Mouse (Mus musculus) spleen, embryonic (tissue): Measurements from ENCODE around the gene Immp2l.
"Not testable (repeated sequence)": the region's sequence is repeated elsewhere in the genome, so short reads cannot be mapped to it uniquely, and the experiment has no call there.

Experiments
- CTCF ChIA-PET: fragments of 350-600 bp; sonication (Branson Sonifier 250); formaldehyde crosslinking; loops from one replicate; lab custom pipeline; 2022; lab: Charles Lee

Immp2l gene

DNA sequence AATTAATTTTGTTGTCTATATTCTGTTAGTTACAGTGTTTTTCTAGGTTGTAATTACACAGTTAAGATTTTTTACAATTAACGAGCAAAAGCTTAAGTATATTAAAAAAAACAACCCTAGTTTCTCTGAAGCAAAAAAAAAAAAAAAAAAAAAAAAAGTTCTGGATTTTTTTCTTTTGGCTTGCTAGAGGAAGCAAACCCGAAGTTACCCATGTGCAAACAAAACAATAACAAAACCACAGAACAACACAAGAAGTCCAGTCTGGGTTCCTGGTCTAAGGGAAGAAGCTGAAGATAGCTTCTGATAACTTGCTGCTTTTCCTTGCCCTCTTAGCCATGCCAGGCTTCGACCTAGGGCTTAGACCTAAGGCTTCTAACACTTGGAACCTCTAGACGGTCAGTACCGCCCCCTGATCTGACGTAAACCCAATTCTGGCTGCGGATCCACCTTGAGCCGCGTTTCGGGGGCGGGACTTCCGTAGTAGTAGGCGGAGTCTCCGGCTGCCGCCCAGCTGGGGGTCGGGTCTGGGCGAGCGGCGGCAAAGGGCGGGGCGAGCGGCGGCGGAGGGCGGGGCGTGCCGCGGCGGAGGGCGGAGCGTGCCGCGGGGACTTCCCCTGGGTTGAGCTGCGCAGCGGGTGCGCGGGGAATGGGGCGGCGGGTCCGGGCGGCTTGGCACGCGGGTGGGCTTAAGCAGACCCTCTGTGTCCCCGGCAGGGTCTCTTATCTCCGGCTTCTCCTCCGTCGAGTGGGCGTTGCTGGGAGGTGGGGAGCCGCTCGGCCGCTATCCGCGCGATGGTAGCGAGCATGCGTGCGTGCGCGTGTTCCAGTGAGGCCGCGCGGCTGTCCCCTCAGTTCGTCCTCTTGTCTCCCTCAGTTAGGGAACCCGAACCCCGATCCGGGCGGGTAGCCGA is at the start of gene Immp2l:
Gene Immp2l (plus strand): TSS at position 580 of the 911 bp plus-strand sequence.
- CTCF ChIA-PET, result no interaction called here

DNA sequence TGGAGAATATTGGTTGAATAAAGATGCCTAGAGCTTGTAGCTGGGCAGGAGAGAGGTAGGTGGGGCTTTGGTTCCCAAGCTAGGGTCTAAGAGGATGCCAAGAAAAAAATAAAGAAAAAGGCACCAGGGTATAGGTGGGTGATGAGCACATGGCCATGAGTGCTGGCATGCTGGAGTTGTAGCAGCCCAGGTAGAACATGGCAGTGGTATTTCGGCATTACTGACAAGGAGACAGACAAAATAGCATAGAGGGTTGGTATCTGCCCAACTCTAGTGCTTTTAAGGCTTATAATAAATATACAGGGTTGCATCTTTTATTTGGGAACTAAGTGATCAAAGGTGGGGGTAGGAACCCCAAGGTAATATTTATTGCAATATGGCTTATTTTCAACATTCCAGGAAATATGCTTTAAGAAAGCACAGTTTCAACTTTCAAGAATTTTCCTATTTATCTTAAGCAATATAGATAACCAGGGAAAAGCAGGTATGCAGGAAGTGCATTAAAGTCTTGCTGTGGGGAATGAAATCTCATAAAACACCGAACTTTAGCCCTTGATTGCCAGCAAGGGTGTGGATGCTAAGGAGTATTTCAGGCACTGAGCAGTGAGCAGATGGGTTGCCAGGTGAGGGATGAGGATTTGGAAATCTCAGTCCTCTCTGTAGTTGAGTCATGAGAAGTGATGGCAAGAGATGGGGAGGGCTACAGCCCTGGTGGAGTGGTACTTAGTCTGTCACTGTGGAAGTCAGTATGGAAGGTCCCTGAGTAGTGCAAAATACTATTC is 45.0 kb upstream of the Immp2l start:
- CTCF ChIA-PET, result interaction anchor here (0.6 kb wide), 1 partner anchor 450 kb away, joined by 3 read pairs; no protein-coding TSS in a partner anchor

DNA sequence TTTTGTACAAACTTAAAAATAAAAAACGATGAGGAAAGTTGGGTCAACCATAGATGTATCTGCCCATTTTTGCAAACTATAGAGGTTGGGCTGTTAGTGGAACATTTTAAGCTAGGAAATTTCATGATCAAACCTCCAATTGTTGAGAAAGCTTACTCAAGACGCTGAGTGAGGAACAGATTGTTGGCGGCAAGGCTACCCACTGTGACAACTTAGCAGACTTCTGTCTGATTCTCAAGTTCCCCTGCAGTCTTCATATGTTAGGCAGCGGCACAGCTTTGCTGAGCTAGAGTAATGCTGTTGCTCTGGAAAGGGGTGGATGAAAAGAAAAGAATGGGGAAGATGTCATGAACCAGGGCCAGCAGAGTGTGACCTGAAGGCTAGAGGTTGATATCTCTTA is 44.2 kb upstream of the Immp2l start:
- CTCF ChIA-PET, result no interaction called here

DNA sequence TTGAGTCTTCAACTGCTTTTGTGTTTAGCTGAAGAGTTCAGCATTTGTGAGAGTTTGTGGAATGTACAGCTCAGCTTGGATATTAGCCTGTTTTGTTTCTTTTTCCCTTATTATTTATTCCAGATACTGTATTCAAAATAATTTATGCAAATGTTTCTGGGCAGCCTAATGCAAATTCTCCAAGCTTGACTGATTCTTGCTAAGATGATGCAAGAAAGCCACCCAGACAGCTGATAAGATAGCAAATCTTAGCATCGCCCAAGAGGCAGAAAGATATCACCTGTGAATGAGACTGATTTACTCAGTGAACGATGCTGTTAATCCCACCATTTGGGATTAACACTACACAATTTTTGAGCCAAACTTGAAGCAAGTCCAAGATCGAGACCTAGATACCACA is 43.7 kb upstream of the Immp2l start:
- CTCF ChIA-PET, result no interaction called here

- CTCF ChIA-PET, result no interaction called here
Observed at GRCm38 (mm10) chr12:40983021-40983420, 40.9 kb upstream of the Immp2l start.

DNA sequence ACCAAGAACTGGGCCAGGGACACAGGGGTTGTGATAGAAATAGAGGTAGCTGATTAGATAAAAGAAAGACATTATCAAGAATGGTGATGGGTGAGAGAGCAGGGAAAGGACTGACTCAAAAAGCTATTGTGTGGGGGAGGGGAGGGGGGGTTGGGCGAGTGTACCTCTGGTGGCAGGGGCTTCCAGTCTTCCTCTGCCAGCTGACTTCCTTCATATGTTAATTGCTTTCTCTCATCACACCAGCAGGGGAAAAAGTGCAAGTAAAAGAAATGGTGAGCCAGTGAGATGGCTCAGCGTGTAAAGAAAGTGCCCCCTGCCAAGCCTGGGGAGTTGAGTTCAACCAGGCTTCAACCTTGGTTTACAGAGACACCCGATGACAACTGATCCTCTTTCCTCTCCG is 39.2 kb upstream of the Immp2l start:
- CTCF ChIA-PET, result no interaction called here

- CTCF ChIA-PET, result no interaction called here
Observed at GRCm38 (mm10) chr12:40985791-40986190, 38.1 kb upstream of the Immp2l start.

GRCm38 (mm10) chr12:40988311-40989065 is 35.4 kb upstream of the Immp2l start:
- CTCF ChIA-PET, result no interaction called here

DNA sequence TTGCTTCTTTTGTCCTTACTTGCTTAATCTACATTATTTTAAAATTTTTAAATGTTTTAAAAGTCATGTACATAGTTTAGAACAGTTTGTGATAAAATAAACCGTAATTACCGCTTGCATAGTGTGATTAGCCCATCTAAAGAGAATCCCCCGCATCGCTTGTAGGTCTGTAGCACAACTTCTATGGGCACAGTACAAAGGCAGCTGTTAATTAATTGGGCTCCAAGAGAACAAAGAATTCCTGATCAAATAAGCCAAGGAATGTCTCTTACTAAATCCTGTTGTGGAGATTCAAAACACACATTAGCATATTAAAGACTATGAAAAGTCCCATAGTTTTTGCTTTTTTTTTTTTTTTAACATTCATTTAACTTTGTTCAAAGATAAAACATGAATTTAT is 32.2 kb upstream of the Immp2l start:
- CTCF ChIA-PET, result no interaction called here

- CTCF ChIA-PET, result not testable (repeated sequence)
Observed at GRCm38 (mm10) chr12:40992237-40992636, 31.7 kb upstream of the Immp2l start.

DNA sequence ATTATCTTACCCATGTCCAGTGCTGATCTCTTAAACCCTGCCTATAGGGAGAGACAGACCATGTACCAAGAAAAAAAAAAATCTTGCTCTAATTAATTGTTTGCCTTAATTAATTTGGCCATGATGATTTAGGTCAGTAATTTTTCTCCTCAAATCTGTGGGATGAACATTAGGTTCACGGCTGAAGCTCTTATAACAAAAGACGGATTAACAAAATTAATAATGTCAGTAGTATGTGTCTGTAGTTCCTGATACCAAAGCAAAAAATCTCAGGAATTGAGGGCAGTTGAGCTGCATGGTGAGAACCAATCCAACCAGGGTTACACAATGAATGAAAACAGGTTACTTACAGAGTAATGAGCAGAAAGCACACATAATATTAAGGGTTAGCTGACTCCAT is 29.0 kb upstream of the Immp2l start:
- CTCF ChIA-PET, result no interaction called here

DNA sequence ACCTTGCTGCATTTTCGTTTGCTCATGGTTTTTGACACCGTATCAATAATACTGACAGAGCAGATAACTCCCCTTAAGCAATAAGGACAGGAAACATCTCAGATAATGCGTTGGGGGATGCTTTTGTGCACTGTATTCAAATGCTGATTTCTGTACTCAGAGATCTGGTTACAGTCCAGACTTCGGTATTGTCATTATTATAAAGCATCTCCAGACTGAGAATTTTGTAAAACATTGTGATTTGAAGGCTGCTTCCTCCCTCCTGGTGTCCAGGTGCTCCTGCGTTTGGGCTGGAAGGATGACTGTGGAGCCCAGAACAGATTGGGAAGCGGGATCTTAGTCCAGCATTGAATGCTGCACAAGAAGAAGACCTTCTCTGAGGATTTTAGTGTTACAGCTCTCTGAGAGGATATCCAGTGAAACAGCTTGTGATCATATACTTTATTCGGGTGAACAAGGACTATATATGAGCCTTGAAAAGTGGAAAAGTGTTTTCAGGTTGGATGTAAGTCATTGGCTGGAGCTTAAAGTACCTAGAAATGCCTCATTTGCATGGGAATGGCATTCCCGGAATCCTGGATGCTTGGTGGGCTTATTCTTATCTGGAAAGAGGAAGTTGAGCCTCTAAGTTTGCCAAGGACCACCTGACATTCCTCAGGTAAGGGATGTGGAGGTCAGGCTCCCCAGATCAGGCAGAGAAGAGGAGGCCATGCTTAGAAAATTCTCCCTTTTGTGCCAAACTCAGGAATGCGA is 28.1 kb upstream of the Immp2l start:
- CTCF ChIA-PET, result no interaction called here

- CTCF ChIA-PET, result no interaction called here
Observed at GRCm38 (mm10) chr12:41022516-41022915, 1.4 kb upstream of the Immp2l start.

DNA sequence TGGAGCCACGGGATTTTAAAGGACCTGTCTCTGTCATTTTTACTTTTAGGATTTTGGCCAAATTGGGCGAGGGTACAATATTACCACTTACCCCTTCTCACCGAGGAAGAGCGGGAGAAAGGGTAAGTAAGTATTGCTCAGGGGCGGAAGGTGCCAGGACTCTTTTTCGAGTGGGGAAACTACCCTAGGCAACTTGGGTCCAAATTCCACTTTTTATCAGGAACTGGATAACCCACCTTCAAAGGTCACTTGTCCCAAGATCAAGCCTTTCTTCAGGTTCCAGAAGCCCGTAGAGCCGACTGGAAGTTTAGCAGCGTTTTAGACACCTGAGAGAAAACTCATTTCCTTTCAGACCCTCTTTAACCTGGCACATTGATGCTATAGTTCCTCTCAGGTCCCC is 622 bp downstream of the Immp2l start:
- CTCF ChIA-PET, result no interaction called here

DNA sequence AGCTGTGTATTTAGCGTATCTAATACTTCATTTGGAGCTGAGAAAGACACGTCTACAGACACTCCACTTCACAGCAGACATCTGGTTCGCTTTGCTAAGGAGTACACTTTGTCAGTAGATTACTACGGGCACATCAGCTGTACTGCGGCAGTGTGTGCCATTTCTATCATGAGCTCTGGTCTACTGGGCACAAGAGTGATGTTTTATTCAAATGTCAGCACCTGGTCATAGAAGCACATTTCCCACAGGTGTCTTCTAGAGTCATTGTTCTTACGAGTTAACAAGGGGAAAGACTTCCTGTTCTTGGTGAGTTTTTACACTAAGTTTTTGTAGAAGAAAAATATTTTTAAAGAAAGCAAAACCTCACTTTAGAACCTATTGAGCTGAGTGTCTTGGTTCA is 3.6 kb downstream of the Immp2l start:
- CTCF ChIA-PET, result no interaction called here

- CTCF ChIA-PET, result no interaction called here
Observed at GRCm38 (mm10) chr12:41031119-41031518, 7.2 kb downstream of the Immp2l start.

GRCm38 (mm10) chr12:41033196-41033595 is 9.3 kb downstream of the Immp2l start:
- CTCF ChIA-PET, result no interaction called here

GRCm38 (mm10) chr12:41039834-41040233 is 15.9 kb downstream of the Immp2l start:
- CTCF ChIA-PET, result no interaction called here

GRCm38 (mm10) chr12:41041737-41042136 is 17.8 kb downstream of the Immp2l start:
- CTCF ChIA-PET, result interaction anchor here (0.5 kb wide), 1 partner anchor 55 kb away, joined by 3 read pairs; no protein-coding TSS in a partner anchor

DNA sequence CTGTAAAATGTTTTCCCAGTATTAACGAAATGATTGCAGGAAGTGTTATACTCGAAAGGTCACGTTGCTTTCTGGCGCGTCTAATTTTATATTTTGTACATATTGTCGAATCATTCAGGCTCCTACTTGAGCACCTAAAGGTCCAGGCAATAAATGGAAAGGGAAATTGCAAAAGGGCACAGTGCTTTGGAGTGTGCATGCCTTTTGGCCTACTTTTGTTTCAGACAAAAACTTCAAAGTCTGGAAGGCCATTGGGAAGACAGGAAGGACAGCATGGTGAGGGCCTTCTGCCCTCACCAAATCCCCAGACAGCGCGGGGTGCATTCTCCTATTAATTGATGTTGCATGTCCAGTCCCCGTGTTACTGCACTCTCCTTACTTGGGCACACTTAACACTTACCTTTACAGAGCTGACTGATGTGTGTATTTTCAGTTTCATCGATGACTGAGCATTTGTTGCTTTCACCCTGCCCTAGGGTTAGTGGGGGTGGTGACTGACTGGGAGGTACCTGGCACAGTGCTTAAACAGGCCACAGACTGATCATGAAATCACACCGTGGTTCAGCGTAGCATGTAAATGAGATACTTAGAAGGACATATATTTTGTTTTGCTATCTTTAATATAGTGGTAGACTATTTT is 20.7 kb downstream of the Immp2l start:
- CTCF ChIA-PET, result no interaction called here
